Mouse (Mus musculus) forebrain, embryonic 12.5 days (tissue): ENCODE measurements at regions not wholly inside any gene's neighbourhood (a gene's known extent, or its start where the extent isn't known, plus 50 kb on each side); places are given as distances from the start of the nearest gene placed in this dataset.
A peak's percentile ranks its signal among the peaks of the same experiment; 100 is the strongest.

Experiments
- ATAC-seq: fragments of 200-750 bp; cut with Nextera tagmentation; 2 replicates; pipeline ENCODE4 v1.8.0; 2017; ENCODE audit warnings: moderate TSS enrichment; ENCODE audit not compliant: low FRiP score
- H3K27ac ChIP-seq: fragments of 300-500 bp; sonication (generic); 2 replicates; pipeline ENCODE4 v1.5.1; 2016; ENCODE audit warnings: mild to moderate bottlenecking
- H3K27me3 ChIP-seq: fragments of 300-500 bp; sonication (generic); 2 replicates; pipeline ENCODE4 v1.6.1; 2016; ENCODE audit warnings: mild to moderate bottlenecking
- H3K36me3 ChIP-seq: fragments of 300-500 bp; sonication (generic); replicated peaks from 2 replicates; pipeline ENCODE4 v1.6.1; 2016; ENCODE audit warnings: mild to moderate bottlenecking
- H3K4me1 ChIP-seq: fragments of 300-500 bp; sonication (generic); 2 replicates; pipeline ENCODE4 v1.6.1; 2016
- H3K4me2 ChIP-seq: fragments of 300-500 bp; sonication (generic); 2 replicates; pipeline ENCODE4 v1.6.1; 2016; ENCODE audit warnings: mild to moderate bottlenecking, moderate library complexity
- H3K4me3 ChIP-seq: fragments of 300-500 bp; sonication (generic); replicated peaks from 2 replicates; pipeline ENCODE4 v1.5.1; 2016; ENCODE audit warnings: mild to moderate bottlenecking
- H3K9ac ChIP-seq: fragments of 300-500 bp; sonication (generic); 2 replicates; pipeline ENCODE4 v1.6.1; 2016; ENCODE audit warnings: mild to moderate bottlenecking
- H3K9me3 ChIP-seq: fragments of 300-500 bp; sonication (generic); 2 replicates; pipeline ENCODE4 v1.6.1; 2016
- WGBS: fragments of 180-500 bp; shearing (Covaris S2); methylation state at CpG from one replicate; pipeline ENCODE4 v1.1.7; 2016; 5-methylcytosine and 5-hydroxymethylcytosine counted together

- no peak for ATAC-seq
- Histone ChIP-seq H3K9ac (no peak overlapping the region), H3K4me3 (no peak overlapping the region), H3K27ac (no peak overlapping the region), H3K4me1 (peaks cover 6% of the 10 kb centered on the region; the same call in 1 of the 2 replicates), H3K9me3 (no peaks in the 10 kb centered on the region), H3K4me2 (no peak overlapping the region), H3K36me3 (no peaks in the 10 kb centered on the region), H3K27me3 (no peaks in the 10 kb centered on the region; the same call in 1 of the 2 replicates)
- 90% methylated on average over 13 of the region's 13 CpGs for WGBS
These were observed 464.7 kb downstream of the Gtdc1 start for GRCm38 (mm10) chr2:44462619-44463329.

GRCm38 (mm10) chr2:44461289-44462250 lies 465.9 kb downstream of the Gtdc1 start:
- 50% methylated on average over 16 of the region's 16 CpGs for WGBS
- Histone ChIP-seq H3K4me2 (no peak overlapping the region), H3K36me3 (no peaks in the 10 kb centered on the region), H3K27me3 (no peaks in the 10 kb centered on the region; the same call in 1 of the 2 replicates), H3K9me3 (no peaks in the 10 kb centered on the region), H3K4me1 (peaks cover 6% of the 10 kb centered on the region; the same call in 1 of the 2 replicates), H3K27ac (no peak overlapping the region), H3K9ac (no peak overlapping the region), H3K4me3 (no peak overlapping the region)
- ATAC-seq: peak; percentile 69; the same call in 1 of the 2 replicates

- H3K9ac ChIP-seq: no peak overlapping the region
- no peaks in the 10 kb centered on the region for H3K9me3 ChIP-seq
- H3K4me3 ChIP-seq: no peak overlapping the region
- H3K27ac ChIP-seq: no peak overlapping the region
- H3K36me3 ChIP-seq: no peaks in the 10 kb centered on the region
- peak; percentile 61; the same call in 1 of the 2 replicates for ATAC-seq
- no peaks in the 10 kb centered on the region for H3K27me3 ChIP-seq
- peaks cover 10% of the 10 kb centered on the region for H3K4me1 ChIP-seq
- H3K4me2 ChIP-seq: no peak overlapping the region
These were observed 478.0 kb downstream of the Gtdc1 start for GRCm38 (mm10) chr2:44449471-44449870.
